Comparison of ENCODE assay signal across 9 mouse cellular contexts in genomic region chr13:55181786-55182172, GRCm38 (mm10). TPM values are rescaled to one million over a fixed set of nuclear protein-coding genes. Genes with fewer than 3 reads are reported as not detected.
DNase-seq lines count a peak whose midpoint lies in the region; ATAC-seq and TF ChIP-seq lines count a peak whose summit lies in the region.
"Had no signal": no experiment of that assay in that cellular context is flagged by ENCODE, and none has a peak within 500 bp of the region (broad histone marks: within the 10 kb centered on the region; RNA-seq: fewer than 3 reads in every experiment).

No protein-coding gene starts in this region.

- H3K9ac ChIP-seq in liver, embryonic 16.5 days (ENCODE audit: low read depth, low read length), result no peak overlapping the region

- H3K4me3 ChIP-seq in erythroblast, embryonic 14.5 days (replicated peaks), result peak overlapping the region; percentile 50
- H3K4me3 ChIP-seq in E14TG2a.4 (replicated peaks; ENCODE audit: low read length), result peak overlapping the region; percentile 75
- peak overlapping the region; percentile 50; the same call in 1 of the 2 replicates for H3K4me3 ChIP-seq in hindbrain, embryonic 10.5 days
- H3K4me3 ChIP-seq in liver, embryonic 16.5 days (ENCODE audit: low read depth, low read length), result peak overlapping the region; percentile 57

- peaks cover 7% of the 10 kb centered on the region for H3K9me3 ChIP-seq in erythroblast, embryonic 14.5 days (ENCODE audit: control insufficient read depth, low read length)
- no peaks in the 10 kb centered on the region for H3K9me3 ChIP-seq in E14TG2a.4 (ENCODE audit: low read length)
- H3K9me3 ChIP-seq in hindbrain, embryonic 10.5 days, result no peaks in the 10 kb centered on the region
- no peaks in the 10 kb centered on the region for H3K9me3 ChIP-seq in liver, embryonic 16.5 days (replicated peaks; ENCODE audit: control insufficient read depth, low read length)

- H3K4me2 ChIP-seq in liver, embryonic 16.5 days (ENCODE audit: low read depth, low read length), result peak overlapping the region; percentile 72

- WGBS in hindbrain, embryonic 10.5 days, result 71% methylated on average over 2 of the region's 2 CpGs
- 53% methylated on average over 2 of the region's 2 CpGs for WGBS in liver, embryonic 16.5 days (ENCODE audit: insufficient replicate concordance)

- no peak overlapping the region for H3K27ac ChIP-seq in hindbrain, embryonic 10.5 days
- H3K27ac ChIP-seq in liver, embryonic 16.5 days (ENCODE audit: low read length), result peak overlapping the region; percentile 48

- H3K36me3 ChIP-seq in erythroblast, embryonic 14.5 days (ENCODE audit: control insufficient read depth), result no peaks in the 10 kb centered on the region; the same call in 1 of the 2 replicates
- no peaks in the 10 kb centered on the region for H3K36me3 ChIP-seq in E14TG2a.4 (ENCODE audit: insufficient read depth, low read length)
- no peaks in the 10 kb centered on the region for H3K36me3 ChIP-seq in hindbrain, embryonic 10.5 days
- no peaks in the 10 kb centered on the region for H3K36me3 ChIP-seq in liver, embryonic 16.5 days (ENCODE audit: control insufficient read depth, insufficient read depth)

- no peak for TF ChIP-seq CTCF in E14TG2a.4 (conservative IDR thresholded peaks at IDR 0.05; ENCODE audit: low read length)

- no peak for DNase-seq in hindbrain, embryonic 10.5 days (ENCODE audit: low spot score)
- DNase-seq in urinary bladder, postnatal 14 days (ENCODE audit: low spot score), result no peak
- no peak for DNase-seq in adrenal gland, adult 8-10 months

- H3K4me1 ChIP-seq in erythroblast, embryonic 14.5 days (ENCODE audit: control insufficient read depth), result peaks cover 23% of the 10 kb centered on the region
- H3K4me1 ChIP-seq in E14TG2a.4 (replicated peaks; ENCODE audit: low read depth, low read length), result peaks cover 53% of the 10 kb centered on the region
- H3K4me1 ChIP-seq in hindbrain, embryonic 10.5 days (replicated peaks), result peaks cover 7% of the 10 kb centered on the region; the same call in 1 of the 2 replicates
- peaks cover 15% of the 10 kb centered on the region for H3K4me1 ChIP-seq in liver, embryonic 16.5 days (ENCODE audit: control insufficient read depth, low read depth, low read length)

- no peak for ATAC-seq in erythroblast, adult 5-6 weeks (replicated peaks; ENCODE audit: low FRiP score, poor library complexity, severe bottlenecking)
- ATAC-seq in liver, embryonic 16.5 days (ENCODE audit: low read depth), result no peak
- ATAC-seq in monocyte, adult 5-6 weeks (replicated peaks; ENCODE audit: insufficient number of reproducible peaks, low FRiP score, low TSS enrichment, poor library complexity, severe bottlenecking), result no peak

- H3K27me3 ChIP-seq in erythroblast, embryonic 14.5 days (ENCODE audit: control insufficient read depth), result no peaks in the 10 kb centered on the region
- H3K27me3 ChIP-seq in E14TG2a.4 (ENCODE audit: insufficient read depth, low read length), result no peaks in the 10 kb centered on the region
- no peaks in the 10 kb centered on the region for H3K27me3 ChIP-seq in hindbrain, embryonic 10.5 days (ENCODE audit: insufficient read depth, poor library complexity, severe bottlenecking)
- H3K27me3 ChIP-seq in liver, embryonic 16.5 days (ENCODE audit: control insufficient read depth, insufficient read depth, low read depth, low read length), result no peaks in the 10 kb centered on the region

RNA-seq across cellular contexts. Expression of gene Nsd1, which starts 27.8 kb away (rescaled TPM):
- 0.20 and 0.48 TPM in 2 replicates for polyA plus RNA-seq in erythroblast, embryonic 14.5 days (2012)
- total RNA-seq in erythroblast, adult 5-6 weeks (2015; ENCODE audit: low replicate concordance), result 23.0 and 33.8 TPM in 2 replicates
- total RNA-seq in erythroblast, adult 5-6 weeks (2017; ENCODE audit: low replicate concordance), result 21.0 and 29.0 TPM in 2 replicates
- polyA plus RNA-seq in hindbrain, embryonic 10.5 days (2016; fragmentation: Nextera tagmentation; extraction: Ambion mirVana), result 69.3 and 73.9 TPM in 2 replicates
- polyA plus RNA-seq in liver, embryonic 16.5 days (2015; fragmentation: Nextera tagmentation; extraction: Ambion mirVana), result 12.2 and 13.0 TPM in 2 replicates
- 100 to 1,000 TPM in 2 of 4 experiments, 10 to 100 TPM in 2; 84.9 to 139 (median 113) TPM for total RNA-seq in adrenal gland, adult 8-10 months (2022)
- total RNA-seq in monocyte, adult 5-6 weeks (2017), result 102 to 173 TPM (median 158 TPM) in 3 replicates

RNA-seq across cellular contexts. Expression of gene Fgfr4, which starts 29.3 kb away (rescaled TPM):
- 0.05 and 0.07 TPM in 2 replicates for polyA plus RNA-seq in erythroblast, embryonic 14.5 days (2012)
- total RNA-seq in erythroblast, adult 5-6 weeks (2015; ENCODE audit: low replicate concordance), result not detected in 2 replicates
- not detected in 2 replicates for total RNA-seq in erythroblast, adult 5-6 weeks (2017; ENCODE audit: low replicate concordance)
- 0.67 and 1.3 TPM in 2 replicates for polyA plus RNA-seq in hindbrain, embryonic 10.5 days (2016; fragmentation: Nextera tagmentation; extraction: Ambion mirVana)
- polyA plus RNA-seq in liver, embryonic 16.5 days (2015; fragmentation: Nextera tagmentation; extraction: Ambion mirVana), result 6.1 and 6.9 TPM in 2 replicates
- total RNA-seq in adrenal gland, adult 8-10 months (2022), result 10 to 100 TPM; 19.0 to 63.2 (median 35.3) TPM
- not detected in 3 replicates for total RNA-seq in monocyte, adult 5-6 weeks (2017)

RNA-seq across cellular contexts. Expression of gene Gm17617, which starts 48.4 kb away (rescaled TPM):
- not detected in 2 replicates for polyA plus RNA-seq in erythroblast, embryonic 14.5 days (2012)
- total RNA-seq in erythroblast, adult 5-6 weeks (2015; ENCODE audit: low replicate concordance), result not detected in 2 replicates
- total RNA-seq in erythroblast, adult 5-6 weeks (2017; ENCODE audit: low replicate concordance), result not detected in 2 replicates
- polyA plus RNA-seq in hindbrain, embryonic 10.5 days (2016; fragmentation: Nextera tagmentation; extraction: Ambion mirVana), result not detected in 2 replicates
- polyA plus RNA-seq in liver, embryonic 16.5 days (2015; fragmentation: Nextera tagmentation; extraction: Ambion mirVana), result not detected in 2 replicates
- total RNA-seq in adrenal gland, adult 8-10 months (2022), result not detected
- not detected in 3 replicates for total RNA-seq in monocyte, adult 5-6 weeks (2017)
- polyA plus RNA-seq: brain, embryonic 14.5 days had no signal

Comparison
In these comparisons a context has a peak if more than half of its experiments do, and no peak if none do; other contexts are left out.
1. RNA of gene Fgfr4, which starts 29.3 kb away (total RNA-seq): 19.0 to 63.2 TPM in adrenal gland, adult 8-10 months; not detected in erythroblast, adult 5-6 weeks and not detected in monocyte, adult 5-6 weeks; every median in the first group is over 10 times any median in the second.
2. Peak in every context shown above with its lines, with median percentiles within 50 percentile points of each other: H3K4me3 ChIP-seq.